Mouse (Mus musculus): ENCODE measurements around the gene Rtp4.

Gene Rtp4

GRCm38 (mm10) chr16:23516606-23517005 is 3.5 kb upstream of the Rtp4 start:
- no peak for DNase-seq

- no peak for DNase-seq
Measured at GRCm38 (mm10) chr16:23517230-23517629, 2.9 kb upstream of the Rtp4 start.

GRCm38 (mm10) chr16:23517754-23518566 is 2.1 kb upstream of the Rtp4 start:
- DNase-seq, result no peak

- no peak for DNase-seq
Measured at GRCm38 (mm10) chr16:23518567-23519369, 1.3 kb upstream of the Rtp4 start.

GRCm38 (mm10) chr16:23519771-23520170 is 320 bp upstream of the Rtp4 start:
- no peak for DNase-seq

- no peak for DNase-seq
Measured at GRCm38 (mm10) chr16:23521092-23521491, 1.0 kb downstream of the Rtp4 start.

GRCm38 (mm10) chr16:23522081-23522480 is 2.0 kb downstream of the Rtp4 start:
- DNase-seq, result no peak

- no peak for DNase-seq
Measured at GRCm38 (mm10) chr16:23529186-23529585, 9.1 kb downstream of the Rtp4 start.

- DNase-seq, result no peak
Measured at GRCm38 (mm10) chr16:23533707-23534106, 13.6 kb downstream of the Rtp4 start.

- no peak for DNase-seq
Measured at GRCm38 (mm10) chr16:23541046-23541445, 21.0 kb downstream of the Rtp4 start.

GRCm38 (mm10) chr16:23542866-23543265 is 22.8 kb downstream of the Rtp4 start:
- no peak for DNase-seq

GRCm38 (mm10) chr16:23544361-23544760 is 24.3 kb downstream of the Rtp4 start:
- DNase-seq, result no peak

GRCm38 (mm10) chr16:23547783-23548182 is 27.7 kb downstream of the Rtp4 start:
- DNase-seq, result no peak

GRCm38 (mm10) chr16:23550346-23550980 is 30.4 kb downstream of the Rtp4 start:
- peak; percentile 51 to 63 for DNase-seq

- DNase-seq, result no peak
Measured at GRCm38 (mm10) chr16:23550981-23551582, 31.0 kb downstream of the Rtp4 start.

- DNase-seq, result no peak
Measured at GRCm38 (mm10) chr16:23554673-23555072, 34.6 kb downstream of the Rtp4 start.

- no peak for DNase-seq
Measured at GRCm38 (mm10) chr16:23557195-23557594, 37.1 kb downstream of the Rtp4 start.

- DNase-seq, result no peak
Measured at GRCm38 (mm10) chr16:23557669-23558068, 37.6 kb downstream of the Rtp4 start.

GRCm38 (mm10) chr16:23568369-23568958 is 48.4 kb downstream of the Rtp4 start:
- no peak for DNase-seq

- no peak for DNase-seq
Measured at GRCm38 (mm10) chr16:23574561-23574960, 54.5 kb downstream of the Rtp4 start.

GRCm38 (mm10) chr16:23591119-23592105 is 71.3 kb downstream of the Rtp4 start:
- DNase-seq, result no peak
